Mouse (Mus musculus): Measurements from ENCODE around the gene Gm5089.

DNA sequence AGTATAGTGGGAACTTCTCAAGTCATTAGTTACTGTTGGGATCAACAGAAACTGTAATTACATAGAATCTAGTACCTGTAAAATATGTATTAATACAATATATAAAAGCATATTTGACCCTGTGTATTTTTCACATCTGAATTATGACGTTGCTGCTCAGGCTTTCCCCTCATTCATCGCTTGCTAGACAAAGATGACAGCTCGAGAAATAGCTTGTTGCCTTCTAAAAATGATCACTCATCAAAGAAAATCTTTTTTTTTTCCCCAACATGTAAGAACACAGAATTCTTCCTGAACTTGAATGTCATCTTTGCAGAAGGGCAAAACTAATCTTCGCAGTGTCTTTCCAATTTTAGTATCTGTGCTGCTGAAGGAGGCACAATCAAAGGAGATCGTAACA, 63.1 kb downstream of the Gm5089 start:
- TF ChIP-seq CTCF (IDR thresholded peaks at IDR 0.05; ENCODE audit: low read depth, low read length), result no peak
- no peak for TF ChIP-seq POLR2A (IDR thresholded peaks at IDR 0.05; ENCODE audit: borderline replicate concordance, low read depth, low read length)

All from bone marrow macrophage, adult 2 months (primary cell).